8 mouse cellular contexts compared by ENCODE assay signal in the genomic region with DNA sequence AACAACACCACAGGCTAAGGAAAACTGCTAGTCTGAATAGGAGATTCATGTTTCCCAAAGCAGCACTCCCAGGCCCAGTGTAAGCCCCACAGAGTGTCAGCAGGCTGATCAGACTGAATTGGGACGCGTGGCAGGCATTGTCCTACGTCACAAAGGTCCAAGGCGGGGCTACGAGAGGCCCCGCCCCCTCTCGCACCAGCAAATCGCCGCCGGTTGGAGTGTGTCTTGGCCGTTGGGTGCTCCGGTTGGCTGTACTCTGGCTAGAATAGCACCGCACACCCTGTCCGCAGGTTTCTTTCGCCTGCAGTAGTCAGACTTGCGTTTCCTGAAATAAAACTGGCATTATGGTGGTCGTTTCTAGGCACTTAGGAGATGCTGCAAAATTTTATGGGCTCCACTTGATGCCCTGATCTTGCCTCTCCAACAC. TPM values are rescaled to one million over a fixed set of nuclear protein-coding genes. Genes with fewer than 3 reads are reported as not detected.
DNase-seq lines count a peak whose midpoint lies in the region; ATAC-seq lines count a peak whose summit lies in the region.

Gene Fkbp7, minus strand, starts transcription at position 151 of the 427 bp plus-strand sequence.

- H3K4me2 ChIP-seq in embryonic facial prominence, embryonic 11.5 days (ENCODE audit: low read depth, low read length): peak within 1 kb of the TSS; percentile 47
- peak within 1 kb of the TSS; percentile 57 for H3K4me2 ChIP-seq in midbrain, embryonic 12.5 days (replicated peaks)

- H3K27ac ChIP-seq in embryonic facial prominence, embryonic 11.5 days (replicated peaks; ENCODE audit: low read depth, low read length): 0 out of 2 replicates have a peak within 1 kb of the TSS, but pooled peaks have one; percentile 10
- H3K27ac ChIP-seq in limb, embryonic 10.5 days: peak within 1 kb of the TSS; percentile 91
- H3K27ac ChIP-seq in midbrain, embryonic 12.5 days (replicated peaks): peak within 1 kb of the TSS; percentile 62

- DNase-seq in 3134 (ENCODE audit: extremely low read depth, insufficient read length, low spot score): peak; percentile 92
- DNase-seq in adrenal gland, postnatal 25 days: peak; percentile 91
- peak; percentile 95 for DNase-seq in embryonic facial prominence, embryonic 11.5 days (ENCODE audit: low spot score)
- DNase-seq in heart, adult 11 months: peak; percentile 99
- peak; percentile 90 for DNase-seq in kidney, adult 11 months
- peak; percentile 94 for DNase-seq in limb, embryonic 10.5 days (ENCODE audit: low spot score)
- peak; percentile 89 for DNase-seq in skeletal muscle tissue, adult 2 months (ENCODE audit: low read depth, low spot score)

- H3K9me3 ChIP-seq in embryonic facial prominence, embryonic 11.5 days (replicated peaks; ENCODE audit: control insufficient read depth, low read length): no peaks in the 10 kb centered on the region
- no peaks in the 10 kb centered on the region for H3K9me3 ChIP-seq in limb, embryonic 10.5 days (replicated peaks)
- H3K9me3 ChIP-seq in midbrain, embryonic 12.5 days: no peaks in the 10 kb centered on the region

- peak within 1 kb of the TSS; percentile 40 for H3K4me3 ChIP-seq in embryonic facial prominence, embryonic 11.5 days (ENCODE audit: low read depth, low read length)
- H3K4me3 ChIP-seq in limb, embryonic 10.5 days: peak within 1 kb of the TSS; percentile 58
- peak within 1 kb of the TSS; percentile 43 for H3K4me3 ChIP-seq in midbrain, embryonic 12.5 days

- no peaks in the 10 kb centered on the region for H3K4me1 ChIP-seq in embryonic facial prominence, embryonic 11.5 days (ENCODE audit: control insufficient read depth, insufficient read depth, low read length)
- peaks cover 35% of the 10 kb centered on the region for H3K4me1 ChIP-seq in limb, embryonic 10.5 days
- peaks cover 17% of the 10 kb centered on the region for H3K4me1 ChIP-seq in midbrain, embryonic 12.5 days

- H3K27me3 ChIP-seq in embryonic facial prominence, embryonic 11.5 days (ENCODE audit: control insufficient read depth, insufficient read depth, low read length): no peaks in the 10 kb centered on the region
- H3K27me3 ChIP-seq in limb, embryonic 10.5 days (ENCODE audit: low read depth, poor library complexity, severe bottlenecking): no peaks in the 10 kb centered on the region
- H3K27me3 ChIP-seq in midbrain, embryonic 12.5 days: no peaks in the 10 kb centered on the region

- peak; percentile 87 for ATAC-seq in embryonic facial prominence, embryonic 11.5 days (replicated peaks; ENCODE audit: insufficient number of reproducible peaks, low FRiP score, low TSS enrichment, low read depth)
- peak; percentile 91 for ATAC-seq in midbrain, embryonic 12.5 days (ENCODE audit: low FRiP score, low read depth)

- under 1% methylated on average over 17 of the region's 17 CpGs for WGBS in embryonic facial prominence, embryonic 11.5 days
- 1% methylated on average over 17 of the region's 17 CpGs for WGBS in limb, embryonic 10.5 days
- under 1% methylated on average over 17 of the region's 17 CpGs for WGBS in midbrain, embryonic 12.5 days

- H3K36me3 ChIP-seq in embryonic facial prominence, embryonic 11.5 days (replicated peaks; ENCODE audit: control insufficient read depth, insufficient read depth, low read depth, low read length): no peaks in the 10 kb centered on the region
- peaks cover 13% of the 10 kb centered on the region for H3K36me3 ChIP-seq in limb, embryonic 10.5 days
- H3K36me3 ChIP-seq in midbrain, embryonic 12.5 days: no peaks in the 10 kb centered on the region

- peak within 1 kb of the TSS; percentile 60 for H3K9ac ChIP-seq in embryonic facial prominence, embryonic 11.5 days (replicated peaks; ENCODE audit: low read length)
- H3K9ac ChIP-seq in midbrain, embryonic 12.5 days (replicated peaks): peak within 1 kb of the TSS; percentile 51

RNA-seq across cellular contexts. Expression of gene Fkbp7, which starts in this region (rescaled TPM):
- total RNA-seq in adrenal gland, postnatal 25 days (2021): 17.7 and 22.8 TPM in 2 replicates
- 42.6 and 45.8 TPM in 2 replicates for polyA plus RNA-seq in embryonic facial prominence, embryonic 11.5 days (2014; fragmentation: Nextera tagmentation; extraction: Ambion mirVana)
- 22.0 and 31.4 TPM in 2 replicates for polyA plus RNA-seq in limb, embryonic 10.5 days (2016; fragmentation: Nextera tagmentation; extraction: Ambion mirVana)
- 18.7 and 22.6 TPM in 2 replicates for polyA plus RNA-seq in midbrain, embryonic 12.5 days (2016; fragmentation: Nextera tagmentation; extraction: Ambion mirVana)

Comparison
In these comparisons a context has a peak if more than half of its experiments do, and no peak if none do; other contexts are left out.
1. Peak in every context shown above with its lines: DNase-seq, ATAC-seq, H3K4me3 ChIP-seq and H3K27ac ChIP-seq.
2. H3K27ac ChIP-seq: peak in every context shown above with its lines; median percentile 91 in limb, embryonic 10.5 days; 62 in midbrain, embryonic 12.5 days; 10 in embryonic facial prominence, embryonic 11.5 days.